Mouse (Mus musculus): Measurements from ENCODE around the gene Csnk2a2. TPM values are rescaled to one million over a fixed set of nuclear protein-coding genes. Genes with fewer than 3 reads are reported as not detected.

The Csnk2a2 gene
- polyA plus RNA-seq, 1 experiment from 2014 or later = 16.0 TPM

- ATAC-seq (replicated peaks; ENCODE audit: insufficient number of reproducible peaks, low FRiP score, low TSS enrichment) = no peak
- H3K36me3 ChIP-seq (ENCODE audit: control insufficient read depth, insufficient read depth, low read length) = peaks cover 16% of the 10 kb centered on the region
- no peaks in the 10 kb centered on the region for H3K9me3 ChIP-seq (replicated peaks; ENCODE audit: control insufficient read depth, low read length)
- H3K27me3 ChIP-seq (ENCODE audit: control insufficient read depth, insufficient read depth, low read length) = no peaks in the 10 kb centered on the region
- no peak overlapping the region for H3K27ac ChIP-seq (ENCODE audit: low read depth, low read length)
- H3K4me3 ChIP-seq (ENCODE audit: low read depth, low read length) = no peak overlapping the region
- no peak overlapping the region for H3K9ac ChIP-seq (ENCODE audit: low read depth, low read length)
- H3K4me1 ChIP-seq (ENCODE audit: control insufficient read depth, insufficient read depth, low read length) = peaks cover 49% of the 10 kb centered on the region
- WGBS (ENCODE audit: insufficient replicate concordance) = 82% methylated on average over 7 of the region's 7 CpGs
- H3K4me2 ChIP-seq = no peak overlapping the region
Measured at GRCm38 (mm10) chr8:95424682-95425081, 65.2 kb downstream of the Csnk2a2 start.

DNA sequence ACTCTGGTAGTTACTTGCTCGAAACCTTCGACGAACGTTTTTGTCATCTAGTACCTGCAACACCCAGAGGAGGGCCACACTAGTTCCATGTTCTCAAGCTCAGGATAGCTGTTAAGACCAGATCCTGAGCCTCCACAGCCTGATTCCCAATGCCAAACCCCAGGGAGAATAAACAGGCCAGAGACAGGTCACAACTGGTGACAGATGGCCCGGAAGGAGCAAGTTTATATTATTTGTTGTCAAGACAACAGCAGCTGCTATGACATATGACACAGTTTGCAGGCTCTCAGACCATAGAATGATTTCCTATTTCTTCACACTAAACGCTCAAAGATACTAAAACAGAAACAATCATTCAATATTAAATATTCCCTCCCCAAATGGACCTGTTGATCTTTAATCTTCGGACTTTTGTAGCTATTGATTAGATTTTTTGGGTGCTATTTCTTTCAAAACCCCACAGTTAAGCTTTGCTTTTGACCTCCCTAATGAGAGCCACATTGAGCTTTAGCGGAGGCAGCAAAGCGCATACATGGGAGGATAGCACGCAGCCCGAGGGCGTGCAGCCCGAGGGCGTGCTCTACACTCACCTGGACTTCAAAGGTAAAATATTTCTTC lies 67.5 kb downstream of the Csnk2a2 start:
- no peaks in the 10 kb centered on the region for H3K27me3 ChIP-seq (ENCODE audit: control insufficient read depth, insufficient read depth, low read length)
- H3K36me3 ChIP-seq (ENCODE audit: control insufficient read depth, insufficient read depth, low read length) = peaks cover 16% of the 10 kb centered on the region
- H3K27ac ChIP-seq (ENCODE audit: low read depth, low read length) = no peak overlapping the region
- no peaks in the 10 kb centered on the region for H3K9me3 ChIP-seq (replicated peaks; ENCODE audit: control insufficient read depth, low read length)
- H3K4me3 ChIP-seq (ENCODE audit: low read depth, low read length) = no peak overlapping the region
- 93% methylated on average over 14 of the region's 14 CpGs for WGBS (ENCODE audit: insufficient replicate concordance)
- H3K4me1 ChIP-seq (ENCODE audit: control insufficient read depth, insufficient read depth, low read length) = peaks cover 26% of the 10 kb centered on the region
- H3K9ac ChIP-seq (ENCODE audit: low read depth, low read length) = no peak overlapping the region
- ATAC-seq (replicated peaks; ENCODE audit: insufficient number of reproducible peaks, low FRiP score, low TSS enrichment) = no peak
- no peak overlapping the region for H3K4me2 ChIP-seq

DNA sequence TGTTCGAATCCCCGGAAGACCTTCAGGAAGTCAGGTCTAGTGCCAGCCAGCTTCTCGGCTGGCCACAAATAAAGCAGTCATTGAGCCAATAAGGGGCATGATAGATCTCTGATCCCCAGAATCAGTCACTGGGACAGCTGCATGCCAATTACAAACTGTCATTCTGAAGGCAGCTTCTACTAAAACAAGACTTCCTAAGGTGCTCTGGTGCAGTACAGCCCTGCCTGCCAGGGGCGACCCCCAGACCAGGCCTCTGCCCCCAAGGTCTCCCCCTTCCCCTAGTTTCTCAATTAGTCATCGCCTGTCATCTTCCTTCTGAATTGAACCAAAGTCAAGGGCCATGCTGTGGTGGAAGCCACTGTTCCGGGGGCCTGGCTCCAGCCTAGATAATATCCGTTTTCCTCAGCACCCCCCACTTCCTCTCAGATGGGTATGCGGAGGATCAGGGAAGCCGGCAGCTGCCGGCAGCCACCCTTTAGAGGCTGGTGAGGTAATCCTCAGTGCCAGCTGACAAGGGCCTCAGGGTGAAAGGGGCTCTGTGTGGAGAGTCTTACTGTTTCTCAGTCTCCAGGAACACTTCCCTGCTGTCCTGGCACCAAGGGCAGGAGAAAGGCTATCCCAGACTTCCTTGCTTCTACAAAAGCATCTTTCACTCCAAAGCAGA lies 78.4 kb downstream of the Csnk2a2 start:
- Histone ChIP-seq H3K4me3 (ENCODE audit: low read depth, low read length) (no peak overlapping the region), H3K36me3 (ENCODE audit: control insufficient read depth, insufficient read depth, low read length) (no peaks in the 10 kb centered on the region), H3K4me1 (ENCODE audit: control insufficient read depth, insufficient read depth, low read length) (peaks cover 9% of the 10 kb centered on the region), H3K4me2 (no peak overlapping the region), H3K27me3 (ENCODE audit: control insufficient read depth, insufficient read depth, low read length) (no peaks in the 10 kb centered on the region), H3K9ac (ENCODE audit: low read depth, low read length) (0 out of 2 replicates have a peak overlapping the region, but pooled peaks have one; percentile 17), H3K9me3 (replicated peaks; ENCODE audit: control insufficient read depth, low read length) (no peaks in the 10 kb centered on the region), H3K27ac (ENCODE audit: low read depth, low read length) (peak overlapping the region; percentile 32)
- 0 out of 2 replicates have a peak, but pooled peaks have one; percentile 42 for ATAC-seq (replicated peaks; ENCODE audit: insufficient number of reproducible peaks, low FRiP score, low TSS enrichment)
- 39% methylated on average over 10 of the region's 10 CpGs for WGBS (ENCODE audit: insufficient replicate concordance)

- peak; percentile 55; the same call in 1 of the 2 replicates for ATAC-seq (replicated peaks; ENCODE audit: insufficient number of reproducible peaks, low FRiP score, low TSS enrichment)
- Histone ChIP-seq H3K4me2 (no peak overlapping the region), H3K4me1 (ENCODE audit: control insufficient read depth, insufficient read depth, low read length) (peaks cover 9% of the 10 kb centered on the region), H3K27me3 (ENCODE audit: control insufficient read depth, insufficient read depth, low read length) (no peaks in the 10 kb centered on the region), H3K27ac (ENCODE audit: low read depth, low read length) (peak overlapping the region; percentile 35; the same call in 1 of the 2 replicates), H3K36me3 (ENCODE audit: control insufficient read depth, insufficient read depth, low read length) (no peaks in the 10 kb centered on the region), H3K4me3 (ENCODE audit: low read depth, low read length) (no peak overlapping the region), H3K9me3 (replicated peaks; ENCODE audit: control insufficient read depth, low read length) (no peaks in the 10 kb centered on the region), H3K9ac (ENCODE audit: low read depth, low read length) (no peak overlapping the region)
- 56% methylated on average over 5 of the region's 5 CpGs for WGBS (ENCODE audit: insufficient replicate concordance)
Measured at GRCm38 (mm10) chr8:95409518-95409917, 80.3 kb downstream of the Csnk2a2 start.

DNA sequence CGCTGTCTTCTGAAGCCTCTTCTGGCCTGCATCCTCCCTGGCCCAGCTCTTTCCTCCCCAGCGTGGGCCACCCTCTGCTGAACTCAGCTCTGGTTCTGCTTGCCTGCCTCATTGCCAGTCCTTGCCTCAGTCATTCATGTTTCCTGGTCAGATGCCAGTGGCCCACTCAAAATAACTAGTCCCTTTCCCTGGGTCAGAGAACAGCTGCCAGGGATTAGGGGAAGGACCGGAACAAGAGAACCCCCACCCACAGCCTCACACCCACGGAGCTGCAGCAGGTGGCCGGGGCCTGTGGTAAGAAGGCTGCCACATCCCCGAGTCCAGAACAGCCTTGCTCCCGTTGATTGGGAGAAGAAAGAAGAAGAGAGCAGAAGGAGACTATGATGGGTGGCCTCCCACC lies 88.7 kb downstream of the Csnk2a2 start:
- H3K4me3 ChIP-seq (ENCODE audit: low read depth, low read length) = no peak overlapping the region
- H3K9me3 ChIP-seq (replicated peaks; ENCODE audit: control insufficient read depth, low read length) = no peaks in the 10 kb centered on the region
- no peak overlapping the region for H3K4me2 ChIP-seq
- ATAC-seq (replicated peaks; ENCODE audit: insufficient number of reproducible peaks, low FRiP score, low TSS enrichment) = no peak
- no peaks in the 10 kb centered on the region for H3K27me3 ChIP-seq (ENCODE audit: control insufficient read depth, insufficient read depth, low read length)
- WGBS (ENCODE audit: insufficient replicate concordance) = 75% methylated on average over 7 of the region's 7 CpGs
- H3K9ac ChIP-seq (ENCODE audit: low read depth, low read length) = no peak overlapping the region
- no peak overlapping the region for H3K27ac ChIP-seq (ENCODE audit: low read depth, low read length)
- peaks cover 13% of the 10 kb centered on the region for H3K4me1 ChIP-seq (ENCODE audit: control insufficient read depth, insufficient read depth, low read length)
- no peaks in the 10 kb centered on the region for H3K36me3 ChIP-seq (ENCODE audit: control insufficient read depth, insufficient read depth, low read length)

- Histone ChIP-seq H3K4me1 (ENCODE audit: control insufficient read depth, insufficient read depth, low read length) (peaks cover 32% of the 10 kb centered on the region), H3K4me2 (no peak overlapping the region), H3K36me3 (ENCODE audit: control insufficient read depth, insufficient read depth, low read length) (no peaks in the 10 kb centered on the region), H3K27me3 (ENCODE audit: control insufficient read depth, insufficient read depth, low read length) (no peaks in the 10 kb centered on the region), H3K9ac (ENCODE audit: low read depth, low read length) (no peak overlapping the region), H3K27ac (ENCODE audit: low read depth, low read length) (no peak overlapping the region), H3K9me3 (replicated peaks; ENCODE audit: control insufficient read depth, low read length) (no peaks in the 10 kb centered on the region), H3K4me3 (ENCODE audit: low read depth, low read length) (no peak overlapping the region)
- no peak for ATAC-seq (replicated peaks; ENCODE audit: insufficient number of reproducible peaks, low FRiP score, low TSS enrichment)
- 80% methylated on average over 9 of the region's 9 CpGs for WGBS (ENCODE audit: insufficient replicate concordance)
Measured at GRCm38 (mm10) chr8:95399131-95399530, 90.7 kb downstream of the Csnk2a2 start.

DNA sequence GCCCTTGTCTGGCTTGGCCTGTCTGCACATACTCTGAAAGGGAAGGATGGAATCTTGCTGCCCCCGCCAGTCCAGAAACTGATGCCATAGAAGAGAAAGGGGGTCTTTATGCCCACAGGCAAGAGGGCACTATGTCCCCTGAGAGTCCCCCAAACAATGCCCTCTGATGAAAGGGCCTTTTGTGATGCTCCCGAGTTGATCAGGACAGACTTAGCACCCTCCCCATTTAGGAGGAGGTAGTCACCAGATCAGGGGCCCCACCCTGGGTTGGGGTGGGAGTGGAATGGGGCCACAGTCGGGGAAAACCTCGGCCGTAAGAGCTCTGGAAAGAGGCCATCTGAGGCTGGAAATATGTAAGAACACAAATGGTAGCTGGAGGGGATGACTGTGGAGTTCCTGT lies 92.6 kb downstream of the Csnk2a2 start:
- no peaks in the 10 kb centered on the region for H3K9me3 ChIP-seq (replicated peaks; ENCODE audit: control insufficient read depth, low read length)
- peaks cover 32% of the 10 kb centered on the region for H3K4me1 ChIP-seq (ENCODE audit: control insufficient read depth, insufficient read depth, low read length)
- no peak overlapping the region for H3K4me2 ChIP-seq
- WGBS (ENCODE audit: insufficient replicate concordance) = 53% methylated on average over 5 of the region's 5 CpGs
- H3K27ac ChIP-seq (ENCODE audit: low read depth, low read length) = peak overlapping the region; percentile 61
- no peak overlapping the region for H3K4me3 ChIP-seq (ENCODE audit: low read depth, low read length)
- no peak overlapping the region for H3K9ac ChIP-seq (ENCODE audit: low read depth, low read length)
- no peak for ATAC-seq (replicated peaks; ENCODE audit: insufficient number of reproducible peaks, low FRiP score, low TSS enrichment)
- no peaks in the 10 kb centered on the region for H3K27me3 ChIP-seq (ENCODE audit: control insufficient read depth, insufficient read depth, low read length)
- no peaks in the 10 kb centered on the region for H3K36me3 ChIP-seq (ENCODE audit: control insufficient read depth, insufficient read depth, low read length)

GRCm38 (mm10) chr8:95396752-95397151 lies 93.1 kb downstream of the Csnk2a2 start:
- no peak for ATAC-seq (replicated peaks; ENCODE audit: insufficient number of reproducible peaks, low FRiP score, low TSS enrichment)
- Histone ChIP-seq H3K4me3 (ENCODE audit: low read depth, low read length) (no peak overlapping the region), H3K27ac (ENCODE audit: low read depth, low read length) (peak overlapping the region; percentile 61), H3K4me1 (ENCODE audit: control insufficient read depth, insufficient read depth, low read length) (peaks cover 32% of the 10 kb centered on the region), H3K36me3 (ENCODE audit: control insufficient read depth, insufficient read depth, low read length) (no peaks in the 10 kb centered on the region), H3K4me2 (no peak overlapping the region), H3K9me3 (replicated peaks; ENCODE audit: control insufficient read depth, low read length) (no peaks in the 10 kb centered on the region), H3K27me3 (ENCODE audit: control insufficient read depth, insufficient read depth, low read length) (no peaks in the 10 kb centered on the region), H3K9ac (ENCODE audit: low read depth, low read length) (no peak overlapping the region)
- 35% methylated on average over 11 of the region's 11 CpGs for WGBS (ENCODE audit: insufficient replicate concordance)

All from heart, embryonic 11.5 days (tissue).